Mouse (Mus musculus) adrenal gland, postnatal 10 days (tissue): ENCODE results near the gene Naa38. TPM values are rescaled to one million over a fixed set of nuclear protein-coding genes. Genes with fewer than 3 reads are reported as not detected.

Source experiments
- DNase-seq: peaks from one replicate; pipeline ENCODE4 v3.0.0; 2021; ENCODE audit warnings: mixed read lengths
- total RNA-seq, 2 experiments: library from RNA; stranded (reverse); gene quantifications; 2 replicates each; pipeline ENCODE4 v1.2.3; 2021

Gene Naa38
- total RNA-seq, 2 experiments from 2014 or later, result 124 to 138 TPM

DNA sequence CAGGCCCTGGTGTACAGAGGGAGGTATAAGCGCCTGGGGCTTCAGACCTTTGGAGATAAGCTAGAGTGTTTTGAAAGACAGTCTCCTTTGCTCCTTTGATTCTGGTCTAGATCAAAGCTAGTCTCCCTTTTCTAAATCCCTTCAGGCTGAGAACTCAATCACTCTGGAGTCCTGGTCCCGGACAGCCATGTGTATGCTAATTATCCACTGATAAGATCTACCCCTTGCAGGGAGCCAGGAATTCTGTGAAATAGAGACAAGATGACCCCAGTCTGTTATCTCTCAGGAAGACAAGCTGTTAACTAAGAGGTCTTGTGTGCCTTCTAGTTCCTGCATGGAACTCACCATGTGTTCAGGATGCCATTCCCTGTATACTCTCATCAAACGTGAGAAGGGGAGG is 42.0 kb downstream of the Naa38 start:
- DNase-seq, result no peak

DNA sequence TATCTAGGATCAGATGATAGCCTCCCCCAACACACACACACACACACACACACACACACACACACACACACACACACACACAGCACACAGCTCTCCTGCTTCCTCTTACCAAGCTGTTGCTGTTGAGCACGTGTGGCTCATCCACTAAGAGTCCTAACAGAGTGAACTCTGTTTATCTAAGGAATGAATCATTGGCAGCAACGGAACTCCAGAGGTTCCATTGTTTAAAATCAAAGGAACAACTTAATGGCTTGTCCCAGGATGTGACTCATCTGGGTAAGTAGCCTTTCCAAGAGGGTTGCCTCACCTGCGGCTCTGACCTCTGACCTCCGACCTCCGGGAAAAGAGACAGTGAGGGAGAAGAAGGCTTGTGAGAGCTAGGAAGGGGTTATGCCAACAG is 48.0 kb downstream of the Naa38 start:
- DNase-seq, result peak; percentile 47

Other genes with a start within 250 kb of the Naa38 start
- gene Alox12b, start 238.5 kb upstream of the Naa38 start, total RNA-seq, result not detected
- not detected for gene Alox8, start 197.6 kb upstream of the Naa38 start, total RNA-seq
- not detected for gene Gucy2e, start 158.5 kb upstream of the Naa38 start, total RNA-seq
- gene Cntrob, start 71.7 kb upstream of the Naa38 start, total RNA-seq, result 10 to 100 TPM in 1 of 2 experiments, 1 to 10 TPM in 1; 7.8 to 12.6 TPM
- gene Trappc1, start 71.5 kb upstream of the Naa38 start, total RNA-seq, result 10 to 100 TPM; 75.1 to 78.6 TPM
- gene Kcnab3, start 69.2 kb upstream of the Naa38 start, total RNA-seq, result 1 to 10 TPM; 5.1 to 7.9 TPM
- gene Rnf227, start 55.0 kb upstream of the Naa38 start, total RNA-seq, result 1 to 10 TPM; 4.2 to 7.2 TPM
- 100 to 1,000 TPM in 1 of 2 experiments, 10 to 100 TPM in 1; 93.8 to 128 TPM for gene Chd3, start 26.1 kb upstream of the Naa38 start, total RNA-seq
- 10 to 100 TPM; 32.4 to 38.9 TPM for gene Cyb5d1, start 144 bp downstream of the Naa38 start, total RNA-seq
- 10 to 100 TPM; 29.1 to 33.0 TPM for gene Tmem88, start 2.7 kb downstream of the Naa38 start, total RNA-seq
- 10 to 100 TPM; 49.0 to 53.4 TPM for gene Kdm6b, start 18.2 kb downstream of the Naa38 start, total RNA-seq
- gene Dnah2, start 153.6 kb downstream of the Naa38 start, total RNA-seq, result under 1 TPM; 0.30 TPM
- gene Efnb3, start 164.7 kb downstream of the Naa38 start, total RNA-seq, result 1 to 10 TPM; 2.2 to 3.8 TPM
- gene Wrap53, start 184.8 kb downstream of the Naa38 start, total RNA-seq, result 10 to 100 TPM in 1 of 2 experiments, 1 to 10 TPM in 1; 8.1 to 12.5 TPM
- gene Trp53, start 184.9 kb downstream of the Naa38 start, total RNA-seq, result 10 to 100 TPM; 59.9 to 75.9 TPM
- gene Atp1b2, start 210.5 kb downstream of the Naa38 start, total RNA-seq, result 10 to 100 TPM; 38.6 to 52.9 TPM
- under 1 TPM; 0.27 to 0.36 TPM for gene Shbg, start 222.4 kb downstream of the Naa38 start, total RNA-seq
- gene Sat2, start 226.5 kb downstream of the Naa38 start, total RNA-seq, result 10 to 100 TPM in 1 of 2 experiments, 1 to 10 TPM in 1; 9.2 to 10.1 TPM
- gene Fxr2, start 237.5 kb downstream of the Naa38 start, total RNA-seq, result 10 to 100 TPM; 61.9 to 80.2 TPM